Mouse (Mus musculus): Measurements from ENCODE around the gene Lim2. TPM values are rescaled to one million over a fixed set of nuclear protein-coding genes. Genes with fewer than 3 reads are reported as not detected.

Lim2 gene
- total RNA-seq, 2 experiments from 2014 or later, result not detected

- intact Hi-C loops (cut with DNase I), result no loop called here
- DNase-seq, result peak; percentile 25 to 34
These were observed 55.8 kb downstream of the Lim2 start for GRCm38 (mm10) chr7:43483236-43483635.

Small RNAs within 50 kb of the gene (microRNA-seq; reads per million reads assigned to microRNA genes)
- gene Mir7051, result 4.3 to 4.5 reads per million in 2 experiments

Other genes with a start within 250 kb of the Lim2 start
- gene Zfp715, start 114.4 kb upstream of the Lim2 start, total RNA-seq (2021), result 10 to 100 TPM; 16.7 to 20.1 TPM
- not detected for gene Siglecf, start 76.3 kb upstream of the Lim2 start, total RNA-seq (2021)
- gene Siglecg, start 19.5 kb upstream of the Lim2 start, total RNA-seq (2021), result under 1 TPM; 0.14 to 0.20 TPM
- gene Nkg7, start 9.4 kb downstream of the Lim2 start, total RNA-seq (2021), result not detected
- gene Cldnd2, start 13.1 kb downstream of the Lim2 start, total RNA-seq (2021), result not detected
- 1,000 to 10,000 TPM; 1,079 to 1,148 TPM for gene Etfb, start 16.4 kb downstream of the Lim2 start, total RNA-seq (2021)
- gene Gm45233, start 16.5 kb downstream of the Lim2 start, total RNA-seq (2021), result 1 to 10 TPM; 1.7 to 2.1 TPM
- gene Vsig10l, start 35.5 kb downstream of the Lim2 start, total RNA-seq (2021), result 1 to 10 TPM; 4.4 to 5.0 TPM
- under 1 TPM; 0.37 to 0.89 TPM for gene Iglon5, start 62.4 kb downstream of the Lim2 start, total RNA-seq (2021)
- gene 4931406B18Rik, start 78.3 kb downstream of the Lim2 start, total RNA-seq (2021), result not detected
- 1 to 10 TPM; 2.2 to 2.3 TPM for gene Cd33, start 116.8 kb downstream of the Lim2 start, total RNA-seq (2021)
- 1 to 10 TPM in 1 of 2 experiments, under 1 TPM in 1; 0.81 to 1.5 TPM for gene Zfp658, start 134.6 kb downstream of the Lim2 start, total RNA-seq (2021)
- 1 to 10 TPM; 9.2 to 9.5 TPM for gene Zfp719, start 151.9 kb downstream of the Lim2 start, total RNA-seq (2021)
- not detected for gene Zfp819, start 179.5 kb downstream of the Lim2 start, total RNA-seq (2021)
- not detected for gene Ceacam18, start 207.0 kb downstream of the Lim2 start, total RNA-seq (2021)
- gene Siglece, start 232.5 kb downstream of the Lim2 start, total RNA-seq (2021), result under 1 TPM; 0.81 to 0.94 TPM
- gene Ctu1, start 244.3 kb downstream of the Lim2 start, total RNA-seq (2021), result 1 to 10 TPM; 4.8 to 5.4 TPM